Mouse (Mus musculus) naive thymus-derived CD4-positive, alpha-beta T cell, adult 2 months (primary cell): Measurements from ENCODE around the gene Ccdc106.
"Not testable (repeated sequence)": the region's sequence is repeated elsewhere in the genome, so short reads cannot be mapped to it uniquely, and the experiment has no call there.

Source experiments
- DNase-seq: peaks from one replicate; pipeline ENCODE4 v3.0.0-alpha.2; 2011; ENCODE audit warnings: low read depth

Ccdc106 gene

GRCm38 (mm10) chr7:5020000-5020681 is at the start of gene Ccdc106, which contains the start of gene Zfp865:
TSS of gene Ccdc106 (plus strand) at chr7:5020553.
TSS of gene Zfp865 (plus strand) at chr7:5020376.
- DNase-seq, result peak; percentile 99

DNA sequence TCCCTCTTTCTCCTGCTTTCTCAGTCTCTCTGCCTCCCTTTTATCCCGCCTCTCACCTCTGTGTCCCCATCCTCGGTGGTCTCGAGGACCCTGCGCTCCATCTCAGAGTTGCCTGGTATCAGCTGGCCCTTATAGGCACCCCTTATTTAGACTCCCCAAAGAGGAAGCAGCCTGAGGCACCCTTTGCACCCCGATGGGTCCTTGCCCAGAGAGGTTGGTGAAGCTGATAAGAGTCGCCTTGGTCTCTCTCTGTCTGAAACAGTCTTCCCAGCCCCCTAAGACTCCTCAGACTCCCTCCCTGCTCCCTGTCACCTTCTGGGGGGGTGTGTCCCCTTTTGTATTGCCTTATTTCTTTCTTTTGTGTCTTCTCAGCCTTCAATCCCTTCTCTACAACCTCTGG is 49.3 kb upstream of the Ccdc106 start, which contains the start of gene Sbk3:
Sbk3 (minus strand) TSS at position 101 of the 400 bp plus-strand sequence.
- DNase-seq, result no peak

DNA sequence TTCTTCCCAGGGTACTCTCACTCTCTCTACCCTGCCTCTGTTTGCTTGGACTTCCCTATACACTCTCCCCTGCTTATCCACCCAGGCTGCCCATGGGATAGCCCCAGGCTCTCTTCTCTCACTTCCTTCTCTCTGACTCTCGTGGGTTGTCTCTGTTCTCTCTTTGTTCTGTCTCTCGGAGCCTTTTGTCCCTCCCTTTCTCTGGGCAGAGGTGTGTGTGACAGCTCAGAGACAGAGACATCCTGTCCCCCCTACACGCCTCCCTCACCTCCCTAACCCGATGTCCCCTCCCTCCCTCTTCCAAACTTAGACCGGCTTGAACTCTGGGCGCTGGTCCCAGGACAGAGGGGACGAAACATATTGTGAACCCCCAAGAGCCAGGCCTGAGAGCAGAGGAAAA is 48.6 kb upstream of the Ccdc106 start:
- no peak for DNase-seq

DNA sequence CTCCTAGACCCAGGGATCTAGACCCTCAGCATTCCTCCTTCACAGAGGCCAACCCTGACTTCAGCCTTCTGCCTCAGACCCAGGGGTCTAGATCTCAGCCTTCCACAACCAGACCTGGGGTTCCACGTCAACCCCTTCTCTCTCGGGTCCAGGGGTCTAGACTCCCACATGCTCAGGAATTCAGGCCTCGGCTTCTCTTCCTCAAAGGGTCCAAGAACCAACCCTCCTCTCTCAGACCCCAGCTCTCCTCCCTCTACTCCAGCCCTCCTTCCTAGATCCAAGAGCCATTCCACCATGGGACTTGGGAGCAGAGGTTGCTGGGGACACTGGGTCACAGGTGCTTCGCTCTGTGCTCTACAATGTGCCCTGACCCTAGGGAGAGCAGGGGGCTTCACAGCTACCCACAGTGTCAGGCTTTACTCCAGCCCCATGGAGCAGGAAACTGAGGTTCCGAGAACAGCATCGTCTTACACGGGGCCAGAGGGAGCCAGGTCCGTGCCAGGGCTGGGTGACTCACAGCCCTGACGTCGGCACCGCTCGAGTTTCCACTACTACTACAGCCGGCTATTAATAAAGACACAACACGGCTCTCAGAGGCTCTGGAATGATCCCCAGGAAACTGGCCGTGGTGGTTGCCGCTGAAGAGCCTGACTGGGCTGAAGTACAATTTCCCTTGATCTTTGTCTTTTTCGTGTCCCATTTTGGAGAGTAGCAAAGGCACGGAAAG is 47.9 kb upstream of the Ccdc106 start:
- no peak for DNase-seq

GRCm38 (mm10) chr7:4975455-4975854 is 44.9 kb upstream of the Ccdc106 start:
- no peak for DNase-seq

DNA sequence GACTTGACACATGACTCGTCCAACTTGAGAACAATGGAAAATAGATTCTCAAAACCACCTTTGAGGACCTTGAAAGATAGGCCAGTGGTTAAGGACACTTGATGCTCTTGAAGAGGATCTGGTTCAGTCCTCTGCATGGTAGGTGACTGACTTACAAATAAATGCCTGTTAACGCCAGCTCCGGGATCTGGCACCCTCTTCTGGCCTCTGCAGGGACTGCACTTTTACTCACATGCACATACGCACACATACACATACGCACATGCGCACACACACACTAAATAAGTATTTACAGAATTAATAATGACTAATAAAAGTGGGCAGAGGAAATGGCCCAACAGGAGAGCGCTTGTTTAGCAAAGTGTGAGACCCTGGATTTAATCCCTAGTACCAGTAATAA is 43.5 kb upstream of the Ccdc106 start:
- DNase-seq, result no peak

DNA sequence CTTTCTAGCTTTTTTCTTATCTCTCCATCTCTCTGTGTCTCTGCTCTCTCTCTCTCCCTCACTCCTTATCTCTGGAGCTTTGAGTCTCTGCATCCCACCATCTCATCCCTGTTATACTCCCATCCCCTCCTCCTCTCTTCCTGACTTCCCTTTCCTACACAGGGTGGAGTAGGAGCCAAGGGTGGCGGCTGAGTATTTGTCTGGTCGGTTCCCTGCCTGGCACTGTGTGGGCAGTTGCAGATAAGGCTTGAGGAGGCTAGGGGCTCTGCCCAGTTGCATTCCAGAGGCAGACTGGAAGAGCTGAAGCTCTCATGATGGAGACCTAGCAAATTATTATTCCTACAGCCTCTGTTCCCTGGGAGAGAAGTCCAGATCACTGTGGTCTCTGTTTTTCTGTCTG is 32.1 kb upstream of the Ccdc106 start:
- DNase-seq, result no peak

DNA sequence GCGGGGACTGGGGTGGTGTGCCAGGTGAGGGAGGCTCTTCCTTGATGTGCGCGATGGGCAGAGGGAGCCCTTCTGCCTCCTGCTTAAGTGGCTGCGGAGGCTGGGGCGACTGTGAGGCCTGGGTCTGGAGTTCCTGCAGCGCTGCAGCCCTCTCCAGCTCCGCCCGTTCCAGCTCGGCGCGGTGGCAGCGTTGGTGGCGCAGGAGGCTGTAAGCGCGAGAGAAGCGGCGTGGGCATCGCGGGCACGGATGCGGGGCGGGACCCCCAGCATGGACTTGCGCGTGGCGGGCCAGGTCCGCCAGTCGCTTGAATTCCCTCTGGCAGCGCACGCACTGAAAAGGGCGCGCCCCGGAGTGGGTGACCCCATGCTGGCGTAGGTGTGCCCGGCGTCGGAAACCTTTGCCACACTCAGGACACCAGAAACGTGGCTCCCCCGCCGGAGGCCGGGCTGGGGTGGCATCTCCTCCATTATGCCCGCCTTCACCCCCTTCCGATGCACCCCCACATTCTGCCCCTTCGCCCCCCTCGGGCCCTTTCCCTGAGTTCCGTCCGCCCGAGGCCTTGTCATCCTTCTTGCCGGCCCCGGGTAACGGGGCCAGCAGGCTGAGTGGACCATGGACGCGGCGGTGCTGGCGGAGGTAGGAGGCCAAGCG is 26.9 kb upstream of the Ccdc106 start:
- DNase-seq, result no peak

DNA sequence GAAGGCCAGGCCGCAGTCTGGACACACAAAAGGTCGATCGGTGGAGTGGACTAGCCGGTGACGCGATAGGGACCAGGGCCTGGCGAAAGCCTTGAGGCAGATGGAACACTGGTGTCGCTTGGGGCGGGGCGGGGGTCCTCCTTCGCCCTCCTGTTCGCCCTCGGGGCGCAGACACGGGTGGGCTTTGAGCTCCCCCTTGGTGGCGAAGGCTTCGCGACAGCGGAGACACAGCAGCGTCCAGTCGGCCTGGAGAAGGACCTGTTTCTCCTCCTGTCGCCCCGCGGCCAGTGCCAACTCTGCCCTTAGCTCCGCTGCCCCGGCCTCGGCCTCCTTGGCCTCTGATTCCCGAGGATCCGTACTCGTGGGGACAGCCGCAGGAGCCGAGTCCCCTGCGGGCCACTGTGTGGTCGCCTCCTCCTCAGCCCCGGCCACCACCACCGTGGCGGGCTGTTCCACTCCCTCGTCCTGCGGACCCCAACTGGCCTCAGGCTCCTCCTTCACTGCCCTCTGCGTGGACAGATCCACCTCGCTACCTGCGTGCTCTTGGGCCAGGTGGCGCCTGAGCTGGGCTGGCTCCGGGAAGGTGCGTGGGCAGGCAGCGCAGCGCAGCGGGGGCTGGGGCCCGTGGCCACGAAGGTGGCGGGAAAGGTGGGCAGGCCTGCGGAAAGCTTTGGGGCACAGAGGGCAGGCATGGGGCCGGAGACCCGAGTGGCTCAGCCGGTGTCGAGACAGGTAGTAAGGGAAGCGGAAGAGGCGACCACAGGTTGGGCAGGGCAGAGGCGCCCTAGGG is 26.2 kb upstream of the Ccdc106 start:
- no peak for DNase-seq

DNA sequence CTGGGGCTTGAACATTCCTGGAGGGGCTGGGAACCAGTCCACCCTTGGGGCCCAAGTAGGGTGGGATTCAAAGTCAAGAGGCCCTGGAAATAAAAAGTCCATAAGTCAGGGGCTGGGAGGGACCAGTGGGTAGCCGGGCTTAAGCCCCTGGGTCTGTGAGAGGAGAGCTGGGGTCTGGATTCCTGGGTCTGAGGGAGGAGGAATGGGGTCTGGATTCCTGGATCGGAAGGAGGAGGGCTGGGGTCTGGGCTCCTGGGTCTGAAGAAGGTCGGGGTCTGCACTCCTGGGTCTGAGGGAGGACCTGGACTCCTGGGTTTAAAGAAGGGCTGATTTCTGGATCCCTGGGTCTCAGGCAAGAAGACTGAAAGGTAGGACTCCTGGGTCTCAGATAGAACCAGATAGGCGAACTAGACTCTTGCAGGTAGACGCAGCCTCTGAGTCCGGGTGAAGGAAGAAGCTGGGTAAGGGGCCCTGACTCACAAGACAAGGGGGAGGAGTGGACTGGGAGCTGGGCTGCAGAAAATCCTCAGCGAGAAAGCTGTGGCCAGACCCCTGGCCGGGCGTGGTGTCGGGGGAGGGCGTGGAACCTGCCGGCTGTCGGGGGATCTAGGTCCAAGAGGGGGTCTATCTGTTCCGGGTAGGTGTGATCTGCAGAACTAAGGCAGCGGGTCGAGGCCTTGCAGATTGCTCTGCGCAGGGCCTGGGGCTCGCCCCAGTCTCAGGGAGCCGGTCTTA is 24.9 kb upstream of the Ccdc106 start:
- peak; percentile 16 for DNase-seq

GRCm38 (mm10) chr7:4996003-4996895 is 24.1 kb upstream of the Ccdc106 start, which contains the start of gene Zfp579:
TSS of gene Zfp579 (minus strand) at chr7:4996158.
- peak; percentile 86 for DNase-seq

GRCm38 (mm10) chr7:4996934-4997333 is 23.4 kb upstream of the Ccdc106 start:
- DNase-seq, result no peak

- peak; percentile 60 for DNase-seq
These were observed 20.5 kb upstream of the Ccdc106 start for GRCm38 (mm10) chr7:4999876-5000275.

DNA sequence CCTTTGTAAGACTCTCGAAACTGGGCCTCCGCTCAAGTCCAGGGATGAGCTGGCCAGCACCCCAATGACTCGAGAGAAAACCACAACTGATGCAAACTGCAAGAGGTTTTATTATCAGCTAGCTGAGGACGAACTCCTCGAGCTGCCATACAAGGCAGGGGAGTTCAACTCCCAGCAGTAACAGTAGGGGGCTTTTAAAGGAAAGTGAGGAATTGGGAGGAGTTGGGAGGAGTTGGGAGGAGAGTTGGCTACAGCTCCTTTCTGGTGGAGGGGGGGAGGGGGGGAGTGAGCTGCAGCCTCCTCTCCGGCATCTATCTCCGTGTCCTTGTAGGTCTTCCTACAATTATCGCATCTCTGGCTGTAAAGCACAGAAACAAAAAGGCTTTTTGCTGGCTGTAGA is 17.5 kb upstream of the Ccdc106 start:
- not testable (repeated sequence) for DNase-seq

- no peak for DNase-seq
These were observed 12.1 kb upstream of the Ccdc106 start for GRCm38 (mm10) chr7:5008229-5008628.

GRCm38 (mm10) chr7:5012681-5013513 is 7.5 kb upstream of the Ccdc106 start:
- DNase-seq, result peak; percentile 35

GRCm38 (mm10) chr7:5014251-5015117 is 5.9 kb upstream of the Ccdc106 start, which contains the start of the genes Zfp524 and Fiz1:
TSS of gene Zfp524 (plus strand) at chr7:5014415.
TSS of gene Fiz1 (minus strand) at chr7:5014697.
- peak; percentile 99 for DNase-seq
